Mouse (Mus musculus): Measurements from ENCODE around the gene Cenpt. TPM values are rescaled to one million over a fixed set of nuclear protein-coding genes. Genes with fewer than 3 reads are reported as not detected.
A peak's percentile ranks its signal among the peaks of the same experiment; 100 is the strongest.

Gene Cenpt
- total and polyA plus RNA-seq, 2 experiments = 0.92 to 1.9 TPM

GRCm38 (mm10) chr8:105851651-105852143, 1.4 kb downstream of the Cenpt start:
- peak overlapping the region; percentile 82 for H3K4me3 ChIP-seq (ENCODE audit: insufficient read depth, low read depth, low read length)
- peaks cover 14% of the 10 kb centered on the region for H3K4me1 ChIP-seq (ENCODE audit: control insufficient read depth, insufficient read depth, low read length)
- H3K36me3 ChIP-seq (ENCODE audit: control insufficient read depth, insufficient read depth, low read length) = no peaks in the 10 kb centered on the region
- WGBS = 1% methylated on average over 34 of the region's 34 CpGs
- no peaks in the 10 kb centered on the region for H3K27me3 ChIP-seq (ENCODE audit: control insufficient read depth, insufficient read depth, low read length)
- peaks cover 12% of the 10 kb centered on the region for H3K79me2 ChIP-seq (ENCODE audit: control insufficient read depth, insufficient read depth, low read length)
- DNase-seq (ENCODE audit: extremely low read depth, low read depth, low spot score) = peak; percentile 80
- no peak overlapping the region for H3K27ac ChIP-seq (replicated peaks; ENCODE audit: insufficient read depth, low read depth, low read length)
- TF ChIP-seq CTCF (IDR thresholded peaks at IDR 0.05; ENCODE audit: low read depth, low read length) = no peak
- TF ChIP-seq POLR2A (IDR thresholded peaks at IDR 0.05; ENCODE audit: extremely low read depth, insufficient read depth, low read length) = peak; percentile 44; the same call in 1 of the 2 replicates
- peak overlapping the region; percentile 73 for H3K9ac ChIP-seq (ENCODE audit: low read depth, low read length)

GRCm38 (mm10) chr8:105850611-105851010, 2.5 kb downstream of the Cenpt start:
- 43% methylated on average over 7 of the region's 7 CpGs for WGBS
- Histone ChIP-seq H3K27ac (replicated peaks; ENCODE audit: insufficient read depth, low read depth, low read length) (no peak overlapping the region), H3K79me2 (ENCODE audit: control insufficient read depth, insufficient read depth, low read length) (peaks cover 2% of the 10 kb centered on the region), H3K9ac (ENCODE audit: low read depth, low read length) (no peak overlapping the region), H3K4me3 (ENCODE audit: insufficient read depth, low read depth, low read length) (no peak overlapping the region), H3K4me1 (ENCODE audit: control insufficient read depth, insufficient read depth, low read length) (peaks cover 6% of the 10 kb centered on the region; the same call in 1 of the 2 replicates), H3K27me3 (ENCODE audit: control insufficient read depth, insufficient read depth, low read length) (no peaks in the 10 kb centered on the region), H3K36me3 (ENCODE audit: control insufficient read depth, insufficient read depth, low read length) (no peaks in the 10 kb centered on the region)
- no peak for TF ChIP-seq POLR2A (IDR thresholded peaks at IDR 0.05; ENCODE audit: extremely low read depth, insufficient read depth, low read length)
- DNase-seq (ENCODE audit: extremely low read depth, low read depth, low spot score) = peak; percentile 37

DNA sequence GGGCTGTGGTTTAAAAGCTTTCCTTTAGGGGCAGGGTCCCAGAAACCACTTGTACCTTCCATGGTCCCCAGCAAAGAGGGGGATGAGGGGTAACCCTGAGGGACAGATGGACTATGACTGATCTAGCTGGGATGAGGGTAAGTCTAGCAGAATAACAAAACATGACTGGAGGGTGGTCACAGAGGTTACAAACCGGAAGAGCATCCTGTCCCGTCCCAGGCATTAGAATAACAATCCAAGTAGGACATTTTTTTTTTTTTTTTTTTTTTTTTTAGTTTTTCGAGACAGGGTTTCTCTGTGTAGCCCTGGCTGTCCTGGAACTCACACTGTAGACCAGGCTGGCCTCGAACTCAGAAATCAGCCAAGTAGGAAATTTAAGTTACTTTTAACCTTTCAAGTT, 3.1 kb downstream of the Cenpt start:
- no peaks in the 10 kb centered on the region for H3K79me2 ChIP-seq (ENCODE audit: control insufficient read depth, insufficient read depth, low read length)
- TF ChIP-seq POLR2A (IDR thresholded peaks at IDR 0.05; ENCODE audit: extremely low read depth, insufficient read depth, low read length) = no peak
- TF ChIP-seq CTCF (IDR thresholded peaks at IDR 0.05; ENCODE audit: low read depth, low read length) = no peak
- peaks cover 6% of the 10 kb centered on the region; the same call in 1 of the 2 replicates for H3K4me1 ChIP-seq (ENCODE audit: control insufficient read depth, insufficient read depth, low read length)
- no peaks in the 10 kb centered on the region for H3K36me3 ChIP-seq (ENCODE audit: control insufficient read depth, insufficient read depth, low read length)
- no peak overlapping the region for H3K4me3 ChIP-seq (ENCODE audit: insufficient read depth, low read depth, low read length)
- DNase-seq (ENCODE audit: extremely low read depth, low read depth, low spot score) = no peak
- WGBS = 88% methylated on average over 4 of the region's 4 CpGs
- no peaks in the 10 kb centered on the region for H3K27me3 ChIP-seq (ENCODE audit: control insufficient read depth, insufficient read depth, low read length)
- H3K27ac ChIP-seq (replicated peaks; ENCODE audit: insufficient read depth, low read depth, low read length) = no peak overlapping the region
- no peak overlapping the region for H3K9ac ChIP-seq (ENCODE audit: low read depth, low read length)

GRCm38 (mm10) chr8:105846678-105847077, 6.4 kb downstream of the Cenpt start:
- 90% methylated on average over 11 of the region's 11 CpGs for WGBS
- H3K27me3 ChIP-seq (ENCODE audit: control insufficient read depth, insufficient read depth, low read length) = no peaks in the 10 kb centered on the region
- DNase-seq (ENCODE audit: extremely low read depth, low read depth, low spot score) = no peak
- no peaks in the 10 kb centered on the region for H3K36me3 ChIP-seq (ENCODE audit: control insufficient read depth, insufficient read depth, low read length)
- H3K79me2 ChIP-seq (ENCODE audit: control insufficient read depth, insufficient read depth, low read length) = no peaks in the 10 kb centered on the region
- peaks cover 3% of the 10 kb centered on the region; the same call in 1 of the 2 replicates for H3K4me1 ChIP-seq (ENCODE audit: control insufficient read depth, insufficient read depth, low read length)
- H3K9ac ChIP-seq (ENCODE audit: low read depth, low read length) = no peak overlapping the region
- H3K27ac ChIP-seq (replicated peaks; ENCODE audit: insufficient read depth, low read depth, low read length) = no peak overlapping the region
- TF ChIP-seq POLR2A (IDR thresholded peaks at IDR 0.05; ENCODE audit: extremely low read depth, insufficient read depth, low read length) (no peak), CTCF (IDR thresholded peaks at IDR 0.05; ENCODE audit: low read depth, low read length) (no peak)
- H3K4me3 ChIP-seq (ENCODE audit: insufficient read depth, low read depth, low read length) = no peak overlapping the region

DNA sequence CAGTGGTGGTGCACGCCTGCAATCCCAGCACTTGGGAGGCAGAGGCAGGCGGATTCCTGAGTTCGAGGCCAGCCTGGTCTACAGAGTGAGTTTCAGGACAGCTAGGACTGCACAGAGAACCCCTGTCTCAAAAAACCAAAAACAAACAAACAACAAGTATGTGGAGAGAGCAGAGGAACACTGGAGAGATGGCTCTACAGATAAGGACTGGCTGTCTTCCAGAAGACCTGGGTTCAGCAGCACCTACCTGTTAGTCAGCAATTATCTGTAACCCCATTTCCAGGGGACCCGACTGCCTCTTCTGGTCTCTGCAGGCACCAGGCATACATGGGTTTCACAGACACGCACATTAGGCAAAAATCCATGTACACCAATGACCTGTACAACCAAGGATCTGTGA, 13.9 kb downstream of the Cenpt start:
- WGBS = 89% methylated on average over 5 of the region's 5 CpGs
- TF ChIP-seq POLR2A (IDR thresholded peaks at IDR 0.05; ENCODE audit: extremely low read depth, insufficient read depth, low read length) (no peak), CTCF (IDR thresholded peaks at IDR 0.05; ENCODE audit: low read depth, low read length) (no peak)
- Histone ChIP-seq H3K36me3 (ENCODE audit: control insufficient read depth, insufficient read depth, low read length) (no peaks in the 10 kb centered on the region), H3K27ac (replicated peaks; ENCODE audit: insufficient read depth, low read depth, low read length) (no peak overlapping the region), H3K27me3 (ENCODE audit: control insufficient read depth, insufficient read depth, low read length) (no peaks in the 10 kb centered on the region), H3K9ac (ENCODE audit: low read depth, low read length) (no peak overlapping the region), H3K4me3 (ENCODE audit: insufficient read depth, low read depth, low read length) (no peak overlapping the region), H3K4me1 (ENCODE audit: control insufficient read depth, insufficient read depth, low read length) (no peaks in the 10 kb centered on the region), H3K79me2 (ENCODE audit: control insufficient read depth, insufficient read depth, low read length) (no peaks in the 10 kb centered on the region)
- no peak for DNase-seq (ENCODE audit: extremely low read depth, low read depth, low spot score)

GRCm38 (mm10) chr8:105836991-105837390, 16.1 kb downstream of the Cenpt start:
- Histone ChIP-seq H3K27me3 (ENCODE audit: control insufficient read depth, insufficient read depth, low read length) (no peaks in the 10 kb centered on the region), H3K4me1 (ENCODE audit: control insufficient read depth, insufficient read depth, low read length) (no peaks in the 10 kb centered on the region), H3K27ac (replicated peaks; ENCODE audit: insufficient read depth, low read depth, low read length) (no peak overlapping the region), H3K9ac (ENCODE audit: low read depth, low read length) (no peak overlapping the region), H3K79me2 (ENCODE audit: control insufficient read depth, insufficient read depth, low read length) (no peaks in the 10 kb centered on the region), H3K36me3 (ENCODE audit: control insufficient read depth, insufficient read depth, low read length) (no peaks in the 10 kb centered on the region), H3K4me3 (ENCODE audit: insufficient read depth, low read depth, low read length) (no peak overlapping the region)
- TF ChIP-seq CTCF (IDR thresholded peaks at IDR 0.05; ENCODE audit: low read depth, low read length) (no peak), POLR2A (IDR thresholded peaks at IDR 0.05; ENCODE audit: extremely low read depth, insufficient read depth, low read length) (no peak)
- WGBS = 91% methylated on average over 6 of the region's 6 CpGs
- no peak for DNase-seq (ENCODE audit: extremely low read depth, low read depth, low spot score)

All from liver, adult 2 months (tissue).